Mouse (Mus musculus) spleen, adult 12 weeks (tissue): ENCODE data around the gene Vmn2r10.
"Not testable (repeated sequence)": the region's sequence is repeated elsewhere in the genome, so short reads cannot be mapped to it uniquely, and the experiment has no call there.

Experiments
- DNase-seq: peaks from one replicate; pipeline ENCODE4 v3.0.0; 2022; ENCODE audit warnings: low spot score

Vmn2r10 gene

DNA sequence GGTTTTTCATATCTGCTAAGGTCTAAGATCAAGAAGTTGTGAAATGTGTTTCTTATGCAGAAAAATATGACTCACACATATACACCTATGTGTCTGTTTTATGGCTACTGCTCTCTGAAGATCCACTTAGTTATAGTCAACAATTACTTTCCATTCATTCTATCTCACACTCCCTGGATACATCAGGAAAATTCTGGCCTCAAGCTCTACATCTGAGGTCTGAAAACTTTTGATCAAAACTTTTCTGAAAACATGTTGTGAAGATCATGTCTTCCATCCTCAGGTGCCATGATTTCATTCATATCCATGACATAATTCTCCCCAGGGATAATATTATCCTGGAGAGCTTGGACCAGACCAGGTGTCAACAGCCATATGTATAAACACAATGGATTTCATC lies at the start of gene Vmn2r10:
Vmn2r10 (minus strand) TSS at position 101 of the 400 bp plus-strand sequence.
- not testable (repeated sequence) for DNase-seq

DNA sequence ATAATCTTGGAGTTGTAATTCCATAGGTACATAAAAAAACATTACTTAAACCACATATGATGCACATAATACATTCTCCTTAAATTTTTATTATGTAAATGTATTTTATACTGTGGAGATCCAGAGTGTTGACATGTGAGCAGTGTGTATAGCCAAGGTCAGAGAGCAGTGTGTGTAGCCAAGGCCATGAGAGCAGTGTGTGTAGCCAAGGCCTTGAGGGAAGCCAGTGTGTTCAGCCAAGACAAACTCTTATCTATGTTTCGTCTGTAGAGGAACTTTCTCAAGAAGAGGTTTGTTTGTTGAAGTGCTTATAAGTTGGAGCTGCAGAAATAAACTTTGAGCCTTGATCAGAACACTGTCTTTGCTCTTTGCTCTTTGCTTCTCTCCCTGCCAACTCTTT lies 49.0 kb upstream of the Vmn2r10 start:
- DNase-seq: no peak

DNA sequence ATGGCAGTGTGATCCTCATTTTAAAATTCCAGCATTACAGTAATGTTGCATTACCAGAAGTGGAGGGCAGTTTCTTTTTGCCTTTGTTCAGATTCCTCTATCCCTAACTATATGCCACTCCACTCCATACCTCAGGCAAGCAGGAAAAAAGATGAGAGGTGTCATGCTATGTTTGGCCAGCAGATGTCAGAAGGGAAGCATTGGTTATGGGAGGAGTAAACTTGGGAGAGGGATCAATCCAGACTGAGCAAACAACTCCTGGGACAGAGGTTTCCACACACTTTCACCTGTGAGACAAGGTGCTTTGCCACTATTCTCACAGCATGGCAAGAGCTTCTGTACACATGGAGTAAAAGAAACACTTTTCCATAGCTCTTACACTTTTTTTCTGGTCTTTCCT lies 26.3 kb upstream of the Vmn2r10 start:
- no peak for DNase-seq

DNA sequence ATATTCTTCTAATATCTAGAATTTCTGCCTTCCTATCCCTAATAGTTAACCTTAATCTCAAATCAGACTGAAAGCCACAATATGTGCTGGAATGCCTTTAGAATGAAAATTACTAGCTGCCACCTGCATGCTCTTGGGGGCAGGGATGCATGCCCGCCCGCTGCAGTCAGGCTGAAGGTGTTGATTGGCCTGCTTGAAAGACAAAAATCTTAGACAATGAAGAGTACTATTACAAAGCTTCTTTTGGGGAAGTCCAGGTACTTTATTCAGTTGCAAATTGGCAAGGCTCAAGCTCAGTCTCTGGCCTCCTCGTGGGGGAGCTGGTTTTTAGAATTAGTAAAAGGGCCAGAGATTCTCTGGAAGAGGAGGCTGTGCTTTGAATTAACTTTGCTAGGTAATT lies 17.4 kb downstream of the Vmn2r10 start:
- no peak for DNase-seq
